Mouse (Mus musculus) macrophage (primary cell): ENCODE measurements around the gene Gm26741. TPM values are rescaled to one million over a fixed set of nuclear protein-coding genes. Genes with fewer than 3 reads are reported as not detected.

Source experiments
- H3K27ac ChIP-seq: fragments of 350-480 bp; formaldehyde crosslinking; 2 replicates; pipeline ENCODE4 v1.9.0; 2021
- H3K36me3 ChIP-seq: fragments of 350-480 bp; formaldehyde crosslinking; 2 replicates; pipeline ENCODE4 v1.9.0; 2021; ENCODE audit errors: inconsistent target
- H3K4me3 ChIP-seq: fragments of 350-480 bp; formaldehyde crosslinking; 2 replicates; pipeline ENCODE4 v1.9.0; 2021; ENCODE audit errors: inconsistent target
- H3K79me2 ChIP-seq: fragments of 350-480 bp; formaldehyde crosslinking; 2 replicates; pipeline ENCODE4 v1.9.0; 2021; ENCODE audit errors: inconsistent target
- WGBS: methylation state at CpG from one replicate; pipeline ENCODE4 v1.1.7; 2026; ENCODE audit warnings: inconsistent platforms; ENCODE audit not compliant: missing documents; 5-methylcytosine and 5-hydroxymethylcytosine counted together
- polyA plus RNA-seq: library from polyadenylated mRNA; stranded (reverse); fragments of 250-400 nt; gene quantifications from 3 replicates; pipeline ENCODE4 v1.2.4, GENCODE M21; 2018; ENCODE audit warnings: inconsistent platforms

The Gm26741 gene
- polyA plus RNA-seq, 1 experiment from 2014 or later, result not detected

DNA sequence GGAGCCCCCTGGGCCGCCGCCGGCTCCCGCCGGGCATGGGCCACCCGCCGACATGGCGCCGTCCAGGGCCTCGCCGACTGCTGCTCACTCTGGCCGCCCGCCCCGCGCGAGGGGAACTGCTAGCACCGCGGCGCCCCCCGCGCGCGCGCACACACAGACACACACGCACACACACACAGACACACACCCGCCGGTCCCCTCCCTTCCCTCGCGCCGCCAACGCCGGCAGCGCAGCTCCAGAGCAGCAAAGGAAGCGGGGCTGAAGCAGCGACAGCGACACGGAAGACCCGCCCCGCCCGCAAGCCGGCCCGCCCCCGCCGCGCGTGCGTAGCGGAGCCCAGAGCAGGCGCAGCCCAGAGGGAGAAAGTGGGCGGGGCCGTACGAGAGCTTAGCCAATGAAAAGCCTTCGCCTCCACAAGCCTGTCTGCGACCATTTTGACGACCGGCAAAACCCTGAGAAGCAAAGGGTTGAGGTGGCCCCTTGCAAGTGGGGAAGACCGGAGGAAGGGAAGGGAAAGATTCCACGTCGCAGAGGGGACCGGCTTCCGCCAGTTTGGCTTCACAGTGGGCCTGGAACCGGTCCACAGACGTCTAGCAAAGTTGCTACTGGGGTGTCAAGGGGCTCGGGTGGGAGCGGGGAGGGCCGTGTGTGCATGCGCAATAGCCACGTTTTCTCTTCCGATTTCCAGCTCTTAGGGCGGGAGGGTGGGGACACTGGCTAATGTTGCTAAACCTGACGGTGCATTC, 23.5 kb downstream of the Gm26741 start, which contains the start of gene Gopc:
Gene Gopc, minus strand, starts transcription at position 280 of the 747 bp plus-strand sequence.
- Histone ChIP-seq H3K36me3 (no peaks in the 10 kb centered on the region), H3K27ac (peak within 1 kb of the TSS; percentile 87), H3K79me2 (peaks cover 46% of the 10 kb centered on the region), H3K4me3 (peak within 1 kb of the TSS; percentile 85)
- WGBS, result 2% methylated on average over 51 of the region's 71 CpGs

DNA sequence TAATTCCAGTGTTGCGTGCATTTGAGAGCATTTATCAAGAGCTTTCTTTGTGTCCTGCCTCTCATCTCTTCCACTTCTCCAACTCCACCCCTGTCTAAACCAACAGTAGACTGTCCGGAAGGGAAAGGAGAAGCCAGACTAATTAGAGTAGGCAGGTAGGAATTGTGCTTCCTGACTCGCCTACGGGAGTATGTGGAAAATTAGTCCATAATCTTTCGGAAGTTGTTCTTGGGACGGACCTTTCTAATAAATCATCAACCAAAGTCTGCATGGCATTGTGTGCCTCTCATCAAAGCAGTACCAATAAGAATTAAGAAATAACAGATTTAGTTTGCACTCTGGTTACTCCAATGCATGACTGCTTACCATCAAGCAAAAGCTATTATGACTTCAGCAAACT, 24.5 kb downstream of the Gm26741 start:
- WGBS, result 86% methylated on average over 6 of the region's 6 CpGs
- H3K4me3 ChIP-seq, result peak overlapping the region; percentile 51; the same call in 1 of the 2 replicates

DNA sequence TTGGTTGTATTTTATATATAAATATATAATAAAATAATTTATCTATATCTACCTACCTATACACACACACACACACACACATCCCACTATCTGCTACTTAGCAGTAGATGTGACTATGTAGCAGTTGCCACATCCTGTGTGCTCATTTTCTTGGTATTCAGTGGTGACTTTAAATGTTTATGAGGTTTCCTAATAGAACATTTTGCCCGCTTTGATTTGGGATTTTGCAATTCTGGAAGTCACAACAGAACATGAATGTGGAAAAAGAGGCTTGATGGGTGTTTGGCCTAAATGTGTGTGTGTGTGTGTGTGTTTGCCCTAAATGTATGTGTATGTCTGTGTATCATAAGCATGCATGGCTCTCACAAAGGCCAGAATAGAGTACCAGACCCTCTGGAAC, 25.0 kb downstream of the Gm26741 start:
- Histone ChIP-seq H3K36me3 (no peaks in the 10 kb centered on the region), H3K4me3 (no peak overlapping the region), H3K79me2 (peaks cover 31% of the 10 kb centered on the region), H3K27ac (no peak overlapping the region)
- 60% methylated on average over 1 of the region's 1 CpGs for WGBS

More for the DNA sequence above, 24.5 kb downstream of the Gm26741 start:
- H3K36me3 ChIP-seq, result no peaks in the 10 kb centered on the region
- H3K79me2 ChIP-seq, result peaks cover 36% of the 10 kb centered on the region
- H3K27ac ChIP-seq, result no peak overlapping the region

DNA sequence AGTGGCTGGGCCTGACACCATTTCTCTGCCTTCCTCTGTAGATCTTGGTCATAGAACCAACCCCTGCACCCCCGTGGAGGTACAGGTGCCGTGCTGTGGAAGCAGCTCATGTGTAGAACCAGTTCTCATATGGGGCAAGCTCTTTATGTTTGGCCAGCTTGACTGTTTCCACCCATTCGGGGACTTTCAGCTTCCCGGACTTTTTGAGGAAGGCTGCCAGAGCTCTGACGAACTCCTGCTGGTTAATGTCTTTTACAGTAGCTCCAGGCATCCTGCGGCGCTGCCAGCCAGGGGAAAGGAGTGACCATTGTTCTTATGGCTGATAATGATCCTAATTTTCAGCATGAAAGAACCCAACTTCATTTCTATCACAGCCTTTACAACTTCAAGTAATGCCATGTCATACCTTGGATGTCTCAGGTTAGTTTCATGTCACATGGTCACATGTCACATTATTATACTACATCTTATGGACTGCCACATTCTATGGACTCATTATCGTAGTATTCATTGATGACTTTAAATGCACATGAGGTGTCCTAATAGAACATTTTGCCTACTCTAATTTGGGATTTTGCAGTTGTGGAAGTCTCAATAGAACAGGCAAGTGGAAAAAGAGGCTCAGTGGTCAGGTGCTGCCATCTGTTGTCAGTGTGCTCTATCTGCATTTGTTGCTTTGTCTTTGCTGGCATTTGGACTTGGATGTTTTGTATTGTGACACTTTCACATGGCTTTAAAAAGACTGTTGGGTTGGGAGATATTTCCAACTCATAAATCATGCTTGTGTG, 26.4 kb downstream of the Gm26741 start:
- peaks cover 16% of the 10 kb centered on the region for H3K79me2 ChIP-seq
- H3K27ac ChIP-seq, result no peak overlapping the region
- H3K4me3 ChIP-seq, result no peak overlapping the region
- 82% methylated on average over 7 of the region's 8 CpGs for WGBS
- H3K36me3 ChIP-seq, result no peaks in the 10 kb centered on the region

DNA sequence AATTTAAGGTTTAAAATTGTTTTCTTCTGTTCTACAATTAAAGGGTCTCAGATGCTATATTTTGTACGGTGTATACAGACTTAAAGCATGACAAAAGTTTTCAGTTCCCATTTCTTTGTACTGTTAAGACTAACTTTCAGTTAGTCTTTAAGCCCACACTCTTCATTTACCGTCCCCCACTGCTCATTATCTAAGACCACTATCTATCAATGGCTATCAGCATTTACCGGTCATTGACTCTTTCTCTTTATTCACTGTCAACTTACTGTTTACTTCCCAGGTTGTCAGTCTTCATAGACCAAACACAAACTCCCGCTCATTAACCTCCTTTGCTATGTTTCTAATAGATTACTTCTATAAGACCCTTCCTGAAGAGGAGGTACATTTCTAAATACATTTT, 28.6 kb downstream of the Gm26741 start:
- 86% methylated on average over 4 of the region's 4 CpGs for WGBS
- H3K4me3 ChIP-seq, result no peak overlapping the region

DNA sequence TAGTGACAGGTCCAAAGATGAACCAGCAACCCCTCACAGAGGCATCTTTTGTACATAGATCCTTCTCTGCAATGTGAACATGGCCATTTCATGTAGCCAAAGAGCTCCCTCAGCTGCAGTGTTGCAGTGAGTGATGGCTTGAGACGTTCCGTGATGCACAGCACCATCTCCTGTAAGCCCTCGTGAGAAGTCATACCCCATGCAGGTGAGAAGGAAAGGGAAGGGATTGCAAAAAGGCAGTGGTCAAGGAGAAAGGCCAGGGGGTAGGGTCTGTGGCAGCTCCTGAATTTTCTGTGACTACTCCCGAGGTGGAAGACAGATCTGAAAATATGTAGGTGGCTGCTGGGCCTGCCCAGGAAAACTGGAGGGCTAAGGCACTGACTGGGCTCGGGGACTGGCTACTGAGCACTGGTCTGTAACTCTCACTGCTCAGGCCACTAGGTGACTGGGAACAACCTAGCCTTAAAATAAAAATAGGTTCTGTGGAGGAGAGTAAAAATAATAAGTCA, 30.4 kb downstream of the Gm26741 start, which contains the start of gene Nepn:
Gene Nepn, plus strand, starts transcription at position 51 of the 509 bp plus-strand sequence.
- 83% methylated on average over 5 of the region's 5 CpGs for WGBS
- Histone ChIP-seq H3K27ac (no peak within 1 kb of the TSS), H3K4me3 (no peak within 1 kb of the TSS), H3K36me3 (no peaks in the 10 kb centered on the region), H3K79me2 (no peaks in the 10 kb centered on the region)

More for the DNA sequence above, 28.6 kb downstream of the Gm26741 start:
- no peaks in the 10 kb centered on the region for H3K36me3 ChIP-seq
- H3K79me2 ChIP-seq, result no peaks in the 10 kb centered on the region
- H3K27ac ChIP-seq, result no peak overlapping the region

DNA sequence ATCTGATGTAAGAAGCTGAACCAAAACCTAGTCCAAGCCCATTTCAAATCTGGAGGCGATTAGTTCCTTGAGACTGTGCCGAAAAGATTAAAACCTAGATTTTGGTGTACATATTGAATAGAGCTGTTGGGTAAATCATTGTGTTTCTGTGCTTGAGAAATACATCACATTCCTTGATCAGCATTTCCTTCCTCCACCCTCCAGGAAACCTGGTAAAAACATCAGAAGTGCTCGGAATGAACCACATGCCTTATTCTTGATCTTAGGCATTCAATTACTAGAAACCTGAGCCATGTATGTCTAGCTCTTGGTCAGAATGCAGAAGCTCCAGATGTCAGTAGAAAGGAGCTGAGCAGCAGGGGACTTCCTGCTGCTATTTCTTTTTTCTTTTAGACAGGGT, 30.9 kb downstream of the Gm26741 start:
- 58% methylated on average over 3 of the region's 3 CpGs for WGBS
- H3K4me3 ChIP-seq, result no peak overlapping the region
- H3K27ac ChIP-seq, result no peak overlapping the region
- H3K79me2 ChIP-seq, result no peaks in the 10 kb centered on the region
- no peaks in the 10 kb centered on the region for H3K36me3 ChIP-seq

DNA sequence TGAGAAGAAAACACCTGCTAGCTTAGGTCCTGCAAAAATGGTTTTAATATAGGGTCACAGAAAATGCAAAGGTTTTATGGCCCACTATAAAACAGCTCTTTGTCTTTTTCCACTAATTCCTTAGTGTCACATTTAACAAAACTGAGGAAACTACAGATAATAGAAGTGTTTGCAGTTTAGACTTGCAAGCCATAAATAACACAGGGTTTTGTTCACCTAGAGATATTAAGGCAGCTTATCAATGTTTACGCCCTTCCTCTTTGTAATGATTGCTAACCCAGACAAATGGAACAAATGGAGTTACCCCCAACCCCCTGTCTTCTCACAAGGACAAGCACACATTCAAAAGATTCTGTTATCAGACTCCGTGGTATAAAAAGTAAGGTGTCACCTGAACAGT, 32.6 kb downstream of the Gm26741 start:
- Histone ChIP-seq H3K4me3 (no peak overlapping the region), H3K79me2 (no peaks in the 10 kb centered on the region), H3K27ac (no peak overlapping the region), H3K36me3 (no peaks in the 10 kb centered on the region)
- 97% methylated on average over 2 of the region's 2 CpGs for WGBS

DNA sequence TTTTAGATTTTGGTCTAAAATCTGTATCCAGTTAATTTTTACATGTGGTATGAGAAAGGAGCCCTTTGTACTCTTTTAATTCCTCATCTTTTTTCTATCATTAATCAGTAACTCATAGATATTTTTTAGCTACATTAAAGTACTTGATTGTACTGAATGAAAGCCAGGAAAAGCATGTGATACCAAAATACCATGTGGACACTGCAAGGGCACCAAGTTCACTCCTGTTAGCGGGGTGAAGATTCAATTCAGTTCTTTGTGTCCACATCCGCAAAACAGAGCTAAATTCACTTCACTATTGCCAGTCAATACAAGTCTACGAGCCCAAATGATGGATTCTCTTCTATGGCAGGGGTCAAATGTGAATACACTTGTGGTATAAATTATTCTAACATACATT, 38.1 kb downstream of the Gm26741 start:
- WGBS, result 90% methylated on average over 3 of the region's 3 CpGs
- Histone ChIP-seq H3K36me3 (no peaks in the 10 kb centered on the region), H3K79me2 (no peaks in the 10 kb centered on the region), H3K4me3 (no peak overlapping the region), H3K27ac (no peak overlapping the region)

DNA sequence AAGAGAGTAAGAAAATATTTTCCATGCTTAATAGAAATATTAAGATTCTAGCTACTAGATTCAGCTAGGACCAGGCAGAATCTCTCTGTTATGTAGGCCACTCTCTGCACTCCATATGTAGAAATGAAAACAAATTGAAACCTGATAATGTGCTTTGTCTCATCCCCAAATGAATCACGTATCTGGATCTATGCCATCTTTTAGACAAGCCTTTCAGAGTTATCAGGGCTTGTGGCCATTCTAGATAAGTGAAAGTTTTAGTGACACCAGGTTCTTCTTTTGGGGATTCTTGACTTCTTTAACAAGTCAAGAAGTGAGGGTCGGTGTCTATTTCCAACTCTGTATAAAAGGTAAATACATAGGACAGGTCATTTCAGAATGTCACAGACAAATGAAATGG, 40.1 kb downstream of the Gm26741 start:
- no peaks in the 10 kb centered on the region for H3K36me3 ChIP-seq

DNA sequence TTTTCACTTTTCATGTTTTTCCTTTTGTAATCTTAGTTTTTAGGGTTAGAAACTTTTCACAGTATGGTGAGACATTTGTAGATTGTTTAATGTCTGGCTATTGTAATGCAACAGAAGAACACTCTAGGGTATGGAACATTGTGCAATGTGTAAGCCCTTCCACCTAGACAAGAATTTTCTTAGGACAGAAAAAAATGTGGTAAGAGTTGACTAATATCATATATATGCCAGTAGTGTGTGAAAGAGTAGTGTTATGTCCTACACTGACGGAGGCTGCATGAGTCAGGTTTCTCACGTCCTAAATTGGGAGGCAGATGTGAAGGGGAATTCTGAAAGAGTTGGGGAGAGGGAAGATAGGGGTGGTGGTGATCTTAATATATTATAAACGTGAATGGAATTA, 41.2 kb downstream of the Gm26741 start:
- no peaks in the 10 kb centered on the region for H3K79me2 ChIP-seq
- H3K27ac ChIP-seq, result no peak overlapping the region
- WGBS, result 73% methylated on average over 3 of the region's 3 CpGs
- H3K36me3 ChIP-seq, result no peaks in the 10 kb centered on the region
- H3K4me3 ChIP-seq, result no peak overlapping the region

More for the DNA sequence above, 40.1 kb downstream of the Gm26741 start:
- WGBS, result 93% methylated on average over 2 of the region's 2 CpGs
- Histone ChIP-seq H3K27ac (no peak overlapping the region), H3K79me2 (no peaks in the 10 kb centered on the region), H3K4me3 (no peak overlapping the region)

DNA sequence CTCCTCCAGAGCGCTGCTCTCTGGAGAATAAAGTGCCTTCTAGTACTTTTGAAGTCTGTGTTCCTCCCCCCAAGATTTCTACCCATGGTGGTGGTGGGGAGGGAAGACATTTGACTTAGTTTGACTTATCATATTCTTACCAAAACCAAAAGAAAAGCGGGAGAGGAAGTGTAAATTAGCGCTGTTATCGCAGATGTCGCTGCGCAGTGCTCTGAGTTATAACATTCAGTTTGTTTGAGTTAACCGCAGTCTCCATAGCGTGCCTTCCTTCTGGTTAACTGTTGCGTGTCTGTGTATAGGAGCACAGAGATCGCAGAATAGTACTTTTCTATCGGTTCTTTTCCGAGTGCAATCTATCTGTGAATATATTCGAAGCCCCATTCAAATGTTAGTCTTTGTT, 46.6 kb downstream of the Gm26741 start:
- WGBS, result 82% methylated on average over 13 of the region's 13 CpGs
- no peak overlapping the region for H3K27ac ChIP-seq
- no peak overlapping the region for H3K4me3 ChIP-seq
- H3K79me2 ChIP-seq, result no peaks in the 10 kb centered on the region
- H3K36me3 ChIP-seq, result no peaks in the 10 kb centered on the region

DNA sequence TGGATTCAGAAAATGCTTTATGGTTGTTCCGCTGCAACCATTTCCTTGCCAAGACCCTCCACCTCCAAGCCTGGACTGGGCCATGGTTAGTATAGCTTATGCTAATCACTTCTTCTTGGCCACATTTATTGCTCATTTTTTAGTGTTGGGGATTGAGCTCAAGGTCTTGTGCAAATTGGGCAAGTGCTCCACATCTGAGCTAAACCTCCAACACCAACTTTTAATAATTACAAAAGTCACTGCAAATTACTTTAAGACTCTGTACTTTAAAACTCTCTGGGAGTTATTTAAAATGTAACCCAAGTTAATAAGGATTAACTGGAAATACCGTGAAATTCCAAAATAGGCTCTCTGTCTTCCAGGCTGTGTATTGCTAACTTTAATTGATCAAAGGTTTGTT, 49.0 kb downstream of the Gm26741 start:
- 97% methylated on average over 2 of the region's 2 CpGs for WGBS
- no peak overlapping the region for H3K4me3 ChIP-seq
- no peaks in the 10 kb centered on the region for H3K79me2 ChIP-seq
- no peaks in the 10 kb centered on the region for H3K36me3 ChIP-seq
- no peak overlapping the region for H3K27ac ChIP-seq
